Mouse (Mus musculus): ENCODE results near the gene Col23a1. TPM values are rescaled to one million over a fixed set of nuclear protein-coding genes. Genes with fewer than 3 reads are reported as not detected.
"Not testable (repeated sequence)": the region's sequence is repeated elsewhere in the genome, so short reads cannot be mapped to it uniquely, and the experiment has no call there.

The Col23a1 gene
- polyA plus RNA-seq, 1 experiment from 2014 or later, result 5.4 TPM

DNA sequence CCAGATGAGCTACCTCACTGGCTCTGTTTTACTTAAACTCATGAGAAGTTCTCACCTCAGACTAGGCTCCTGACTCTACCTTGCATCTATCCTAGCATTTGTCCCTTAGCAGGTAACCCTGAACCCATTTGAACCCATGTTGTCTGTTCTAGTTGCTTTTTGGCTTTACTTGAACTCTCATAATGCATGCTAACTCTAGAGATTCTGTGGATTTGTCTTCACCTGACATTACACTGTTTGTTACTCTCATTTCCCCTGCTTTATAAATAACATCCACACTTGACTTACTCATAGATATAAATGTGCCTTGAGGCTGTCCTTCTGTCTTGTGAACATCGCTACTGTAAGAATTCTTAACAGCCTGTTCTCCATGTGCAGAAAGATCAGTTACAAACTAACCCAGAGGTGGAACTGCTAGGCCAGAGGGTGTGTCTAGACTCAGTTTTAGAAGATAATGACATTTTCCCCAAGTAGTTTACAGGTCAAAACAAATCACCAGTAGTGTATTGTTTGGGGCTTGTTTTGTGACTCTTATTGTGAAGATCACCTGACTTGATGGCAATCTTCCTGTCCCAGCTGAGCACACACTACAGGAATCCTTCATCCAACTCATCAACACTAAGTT lies 305.9 kb downstream of the Col23a1 start:
- H3K27ac ChIP-seq (replicated peaks; ENCODE audit: low read depth, low read length), result no peak overlapping the region
- no peaks in the 10 kb centered on the region for H3K27me3 ChIP-seq (ENCODE audit: control insufficient read depth, insufficient read depth, low read length)
- no peaks in the 10 kb centered on the region for H3K9me3 ChIP-seq (ENCODE audit: control insufficient read depth, low read length)
- H3K4me1 ChIP-seq (ENCODE audit: control insufficient read depth, insufficient read depth, low read length), result no peaks in the 10 kb centered on the region
- no peak overlapping the region for H3K4me2 ChIP-seq (ENCODE audit: low read length)
- no peak overlapping the region for H3K9ac ChIP-seq (replicated peaks; ENCODE audit: low read length)
- DNase-seq, result no peak
- peaks cover 98% of the 10 kb centered on the region for H3K36me3 ChIP-seq (ENCODE audit: control insufficient read depth, insufficient read depth, low read length)
- 93% methylated on average over 1 of the region's 1 CpGs for WGBS
- H3K4me3 ChIP-seq (replicated peaks; ENCODE audit: low read depth, low read length), result no peak overlapping the region
- no peak for ATAC-seq (ENCODE audit: low FRiP score, low TSS enrichment)

DNA sequence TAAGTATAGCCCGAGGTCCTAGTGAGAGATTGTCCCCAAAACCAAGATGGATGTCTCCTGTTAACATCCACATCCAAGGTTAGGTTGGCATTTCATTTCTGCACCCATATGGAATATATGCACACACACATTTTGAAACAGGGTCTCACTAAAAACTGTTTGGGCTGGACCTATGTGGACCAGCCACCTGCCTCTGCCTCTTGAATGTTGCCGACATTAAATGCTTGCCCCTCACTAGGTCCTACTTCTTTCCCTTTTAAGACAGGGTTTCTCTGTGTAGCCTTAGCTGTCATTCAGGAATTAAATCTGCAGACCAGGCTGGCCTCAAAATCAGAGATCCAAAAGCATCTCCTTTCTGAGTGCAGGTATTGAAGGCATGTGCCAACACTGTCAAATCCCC lies 307.8 kb downstream of the Col23a1 start:
- ATAC-seq (ENCODE audit: low FRiP score, low TSS enrichment) (no peak), DNase-seq (no peak)
- no peak overlapping the region for H3K4me2 ChIP-seq (ENCODE audit: low read length)
- H3K36me3 ChIP-seq (ENCODE audit: control insufficient read depth, insufficient read depth, low read length), result peaks cover 97% of the 10 kb centered on the region
- H3K27ac ChIP-seq (replicated peaks; ENCODE audit: low read depth, low read length), result no peak overlapping the region
- no peaks in the 10 kb centered on the region for H3K27me3 ChIP-seq (ENCODE audit: control insufficient read depth, insufficient read depth, low read length)
- H3K9me3 ChIP-seq (ENCODE audit: control insufficient read depth, low read length), result no peaks in the 10 kb centered on the region
- no peaks in the 10 kb centered on the region for H3K4me1 ChIP-seq (ENCODE audit: control insufficient read depth, insufficient read depth, low read length)
- no peak overlapping the region for H3K4me3 ChIP-seq (replicated peaks; ENCODE audit: low read depth, low read length)
- WGBS, result 87% methylated on average over 2 of the region's 2 CpGs
- H3K9ac ChIP-seq (replicated peaks; ENCODE audit: low read length), result no peak overlapping the region

DNA sequence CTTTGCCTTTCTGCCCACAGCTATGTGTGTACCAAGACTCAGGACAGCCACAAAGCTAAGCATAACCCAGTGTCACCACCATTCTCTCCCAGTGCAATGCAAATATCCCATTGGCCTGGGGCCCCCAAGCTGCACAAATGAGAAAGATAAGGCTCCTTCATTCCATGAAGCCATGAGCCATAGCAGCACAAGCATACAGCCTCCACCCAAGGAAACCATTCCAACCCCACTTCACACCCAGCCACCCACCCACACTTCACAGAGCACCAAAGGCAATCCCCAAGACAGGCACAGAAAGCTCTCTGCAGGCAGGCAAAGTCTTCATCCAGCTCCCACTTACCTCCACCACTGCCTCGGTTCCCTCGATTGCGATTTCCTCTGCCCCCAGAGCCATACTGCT lies 312.5 kb downstream of the Col23a1 start:
- Histone ChIP-seq H3K27ac (replicated peaks; ENCODE audit: low read depth, low read length) (no peak overlapping the region), H3K27me3 (ENCODE audit: control insufficient read depth, insufficient read depth, low read length) (no peaks in the 10 kb centered on the region), H3K4me1 (ENCODE audit: control insufficient read depth, insufficient read depth, low read length) (peaks cover 15% of the 10 kb centered on the region), H3K9me3 (ENCODE audit: control insufficient read depth, low read length) (no peaks in the 10 kb centered on the region), H3K9ac (replicated peaks; ENCODE audit: low read length) (no peak overlapping the region), H3K4me3 (replicated peaks; ENCODE audit: low read depth, low read length) (no peak overlapping the region), H3K4me2 (ENCODE audit: low read length) (no peak overlapping the region), H3K36me3 (ENCODE audit: control insufficient read depth, insufficient read depth, low read length) (peaks cover 76% of the 10 kb centered on the region)
- WGBS, result 86% methylated on average over 3 of the region's 3 CpGs
- no peak for DNase-seq
- no peak for ATAC-seq (ENCODE audit: low FRiP score, low TSS enrichment)

DNA sequence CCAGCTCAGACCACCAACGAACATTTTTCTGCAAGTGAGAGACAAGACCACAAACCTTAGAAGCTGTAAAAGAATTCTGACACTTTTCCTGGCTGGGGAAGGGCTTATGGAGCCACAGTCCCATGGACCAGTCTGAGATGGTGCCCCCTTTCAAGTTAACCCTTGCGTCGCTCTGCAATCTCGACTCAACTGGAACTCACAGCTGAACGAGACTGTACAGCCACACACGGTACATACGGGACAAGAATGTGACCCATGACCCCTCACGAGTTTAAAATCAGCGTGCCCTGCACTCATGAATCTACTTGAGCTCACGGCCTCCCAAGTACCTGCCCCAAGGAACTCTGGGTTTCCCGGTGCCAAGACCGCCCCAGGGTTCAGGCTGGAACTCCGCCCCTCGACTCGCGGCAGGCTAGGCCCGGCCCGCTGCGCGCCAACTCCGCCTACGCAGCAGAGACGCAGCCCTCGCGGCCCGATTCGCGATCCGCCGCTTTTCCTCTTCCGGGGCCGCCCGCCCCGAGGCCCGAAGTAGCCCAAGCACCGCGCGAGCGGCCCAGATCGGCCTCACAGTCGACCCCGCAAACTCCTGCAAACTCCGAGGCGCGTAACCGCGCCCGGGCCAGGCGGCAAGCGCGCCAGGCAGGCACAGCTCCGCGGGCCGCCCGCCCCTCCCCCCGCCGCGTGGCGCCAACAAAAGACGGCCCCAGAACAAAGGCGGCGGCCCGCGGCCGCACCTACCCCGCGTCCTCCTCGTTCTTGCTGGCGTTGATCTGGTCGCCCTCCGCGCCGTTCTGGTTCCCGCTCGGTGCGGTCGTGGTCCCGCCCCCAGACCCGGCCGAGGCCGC lies 316.1 kb downstream of the Col23a1 start:
- Histone ChIP-seq H3K9ac (replicated peaks; ENCODE audit: low read length) (peak overlapping the region; percentile 99), H3K9me3 (ENCODE audit: control insufficient read depth, low read length) (no peaks in the 10 kb centered on the region), H3K27me3 (ENCODE audit: control insufficient read depth, insufficient read depth, low read length) (no peaks in the 10 kb centered on the region), H3K27ac (replicated peaks; ENCODE audit: low read depth, low read length) (peak overlapping the region; percentile 94), H3K36me3 (ENCODE audit: control insufficient read depth, insufficient read depth, low read length) (peaks cover 41% of the 10 kb centered on the region), H3K4me3 (replicated peaks; ENCODE audit: low read depth, low read length) (peak overlapping the region; percentile 96), H3K4me1 (ENCODE audit: control insufficient read depth, insufficient read depth, low read length) (peaks cover 20% of the 10 kb centered on the region), H3K4me2 (ENCODE audit: low read length) (peak overlapping the region; percentile 94)
- under 1% methylated on average over 80 of the region's 81 CpGs for WGBS
- ATAC-seq (ENCODE audit: low FRiP score, low TSS enrichment) (peak; percentile 67), DNase-seq (peak; percentile 86)

DNA sequence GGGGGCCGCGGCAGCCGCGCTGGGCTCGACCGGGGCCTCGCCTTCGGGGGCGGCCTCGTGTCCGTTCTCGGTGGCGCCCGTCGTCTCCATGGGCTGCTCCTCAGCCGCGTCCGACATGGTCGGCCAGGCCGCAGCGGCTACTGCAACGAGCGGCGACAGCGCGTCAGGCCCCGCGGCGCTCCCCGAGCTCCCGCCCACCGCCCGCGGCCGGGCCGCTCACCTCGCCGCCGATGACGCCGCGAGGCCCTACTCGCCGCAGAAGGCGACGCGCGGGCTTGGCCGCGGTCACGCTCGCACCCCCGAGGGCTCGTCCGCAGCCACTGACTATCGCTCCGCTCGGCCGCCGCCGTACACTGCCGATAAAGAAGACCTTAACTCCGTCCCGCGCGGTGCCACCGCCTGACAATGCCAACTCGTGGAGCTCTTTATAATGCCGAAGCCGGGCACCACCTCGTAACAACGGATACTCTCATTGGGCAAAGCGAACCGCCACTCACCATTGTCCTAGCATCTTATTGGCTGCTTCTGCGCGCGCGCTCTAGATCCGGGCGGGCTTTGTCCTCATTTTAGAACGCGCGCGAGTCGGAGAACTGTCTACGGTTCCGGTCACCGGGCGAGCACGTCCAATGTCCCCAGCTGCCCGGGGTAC lies 316.9 kb downstream of the Col23a1 start, which contains the start of gene Hnrnpab:
TSS of gene Hnrnpab (minus strand) at position 401 of the 649 bp plus-strand sequence.
- peaks cover 20% of the 10 kb centered on the region for H3K4me1 ChIP-seq (ENCODE audit: control insufficient read depth, insufficient read depth, low read length)
- peak within 1 kb of the TSS; percentile 94 for H3K27ac ChIP-seq (replicated peaks; ENCODE audit: low read depth, low read length)
- no peaks in the 10 kb centered on the region for H3K9me3 ChIP-seq (ENCODE audit: control insufficient read depth, low read length)
- peak within 1 kb of the TSS; percentile 94 for H3K4me2 ChIP-seq (ENCODE audit: low read length)
- WGBS, result under 1% methylated on average over 91 of the region's 91 CpGs
- peak within 1 kb of the TSS; percentile 99 for H3K9ac ChIP-seq (replicated peaks; ENCODE audit: low read length)
- DNase-seq (peak; percentile 99), ATAC-seq (ENCODE audit: low FRiP score, low TSS enrichment) (peak; percentile 94)
- no peaks in the 10 kb centered on the region for H3K27me3 ChIP-seq (ENCODE audit: control insufficient read depth, insufficient read depth, low read length)
- peak within 1 kb of the TSS; percentile 96 for H3K4me3 ChIP-seq (replicated peaks; ENCODE audit: low read depth, low read length)
- H3K36me3 ChIP-seq (ENCODE audit: control insufficient read depth, insufficient read depth, low read length), result peaks cover 34% of the 10 kb centered on the region

DNA sequence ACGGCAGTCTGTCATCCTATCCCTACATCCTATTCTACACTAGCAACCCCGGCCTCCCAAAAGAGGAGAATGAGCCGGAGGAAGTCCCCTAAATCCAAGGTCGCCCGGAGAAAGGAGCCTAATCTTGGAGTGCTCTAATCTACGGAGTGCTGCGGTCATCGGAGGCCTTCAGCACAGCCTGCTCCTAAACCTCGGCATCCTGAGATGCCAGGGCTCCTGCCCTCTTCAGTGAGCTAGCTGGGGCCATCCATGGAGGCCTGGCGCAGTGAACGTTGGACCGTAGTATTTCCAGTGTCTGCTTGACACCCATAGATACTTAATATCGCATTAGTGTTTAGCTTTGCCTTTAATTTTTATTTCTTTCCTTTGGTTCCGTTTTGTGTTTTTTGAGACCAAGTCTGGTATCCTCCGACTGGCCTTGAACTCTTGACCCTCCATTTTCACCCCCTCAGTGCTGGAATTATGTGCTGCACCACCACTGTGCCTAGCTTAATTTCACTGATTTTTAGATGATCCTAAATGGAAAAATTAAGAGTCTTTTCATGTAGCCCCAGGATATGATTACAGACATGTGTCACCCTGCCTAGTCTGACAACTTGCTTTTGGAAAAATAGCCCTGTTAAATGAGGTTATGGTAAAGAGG lies 317.5 kb downstream of the Col23a1 start:
- Histone ChIP-seq H3K27ac (replicated peaks; ENCODE audit: low read depth, low read length) (peak overlapping the region; percentile 94), H3K36me3 (ENCODE audit: control insufficient read depth, insufficient read depth, low read length) (peaks cover 27% of the 10 kb centered on the region), H3K27me3 (ENCODE audit: control insufficient read depth, insufficient read depth, low read length) (no peaks in the 10 kb centered on the region), H3K4me3 (replicated peaks; ENCODE audit: low read depth, low read length) (peak overlapping the region; percentile 96), H3K4me1 (ENCODE audit: control insufficient read depth, insufficient read depth, low read length) (peaks cover 20% of the 10 kb centered on the region), H3K9me3 (ENCODE audit: control insufficient read depth, low read length) (no peaks in the 10 kb centered on the region), H3K9ac (replicated peaks; ENCODE audit: low read length) (peak overlapping the region; percentile 99), H3K4me2 (ENCODE audit: low read length) (peak overlapping the region; percentile 71)
- 11% methylated on average over 15 of the region's 15 CpGs for WGBS
- DNase-seq, result no peak
- ATAC-seq (ENCODE audit: low FRiP score, low TSS enrichment), result peak; percentile 53; the same call in 1 of the 2 replicates

DNA sequence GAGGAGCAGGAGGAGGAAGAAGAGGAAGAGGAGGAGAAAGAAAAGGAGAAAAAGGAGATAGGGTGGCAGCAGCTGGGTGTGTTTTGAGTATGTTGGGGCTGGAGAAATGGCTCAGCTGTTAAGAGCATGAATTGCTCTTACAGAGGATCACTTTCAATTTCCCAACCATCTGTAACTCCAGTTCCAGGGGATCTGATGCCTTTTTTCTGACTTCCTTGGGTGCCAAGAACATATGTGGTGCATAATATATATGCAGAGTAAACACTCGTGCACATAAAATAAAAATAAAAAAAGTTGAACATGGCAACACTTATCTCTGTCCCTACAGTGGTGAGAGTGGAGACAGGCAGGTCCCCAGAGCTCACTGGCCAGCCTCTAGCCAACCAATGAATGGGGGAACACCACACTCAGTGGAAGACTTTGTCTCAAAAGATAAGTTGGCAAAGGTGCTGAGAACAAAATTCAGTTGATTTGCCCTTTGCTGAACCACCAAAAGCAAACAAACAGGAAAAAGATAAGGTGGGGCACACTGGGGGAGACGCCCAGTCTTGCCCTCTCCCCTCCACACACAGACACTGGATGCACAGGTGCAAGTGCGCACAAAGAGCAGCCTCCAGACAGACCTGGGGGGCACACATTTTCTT lies 319.7 kb downstream of the Col23a1 start:
- Histone ChIP-seq H3K9me3 (ENCODE audit: control insufficient read depth, low read length) (no peaks in the 10 kb centered on the region), H3K4me2 (ENCODE audit: low read length) (no peak overlapping the region), H3K4me1 (ENCODE audit: control insufficient read depth, insufficient read depth, low read length) (peaks cover 13% of the 10 kb centered on the region), H3K9ac (replicated peaks; ENCODE audit: low read length) (no peak overlapping the region), H3K36me3 (ENCODE audit: control insufficient read depth, insufficient read depth, low read length) (peaks cover 5% of the 10 kb centered on the region), H3K4me3 (replicated peaks; ENCODE audit: low read depth, low read length) (no peak overlapping the region), H3K27ac (replicated peaks; ENCODE audit: low read depth, low read length) (no peak overlapping the region), H3K27me3 (ENCODE audit: control insufficient read depth, insufficient read depth, low read length) (no peaks in the 10 kb centered on the region)
- ATAC-seq (ENCODE audit: low FRiP score, low TSS enrichment), result no peak
- 90% methylated on average over 3 of the region's 3 CpGs for WGBS
- no peak for DNase-seq

DNA sequence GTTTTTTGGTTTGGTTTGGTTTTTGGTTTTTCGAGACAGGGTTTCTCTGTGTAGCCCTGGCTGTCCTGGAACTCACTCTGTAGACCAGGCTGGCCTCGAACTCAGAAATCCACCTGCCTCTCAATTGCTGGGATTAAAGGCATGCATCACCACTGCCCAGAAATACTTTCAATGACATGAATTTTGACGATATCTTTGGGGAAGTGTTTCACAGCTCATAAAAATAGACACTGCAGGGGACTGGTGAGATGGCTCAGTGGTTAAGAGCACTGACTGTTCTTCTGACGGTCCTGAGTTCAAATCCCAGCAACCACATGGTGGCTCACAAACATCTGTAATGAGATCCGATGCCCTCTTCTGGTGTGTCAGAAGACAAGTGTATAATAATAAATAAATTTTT lies 320.2 kb downstream of the Col23a1 start:
- not testable (repeated sequence) for H3K27ac ChIP-seq (replicated peaks; ENCODE audit: low read depth, low read length); H3K9me3 ChIP-seq (ENCODE audit: control insufficient read depth, low read length); H3K4me3 ChIP-seq (replicated peaks; ENCODE audit: low read depth, low read length); H3K4me1 ChIP-seq (ENCODE audit: control insufficient read depth, insufficient read depth, low read length); H3K36me3 ChIP-seq (ENCODE audit: control insufficient read depth, insufficient read depth, low read length); H3K4me2 ChIP-seq (ENCODE audit: low read length); H3K27me3 ChIP-seq (ENCODE audit: control insufficient read depth, insufficient read depth, low read length); ATAC-seq (ENCODE audit: low FRiP score, low TSS enrichment); H3K9ac ChIP-seq (replicated peaks; ENCODE audit: low read length); DNase-seq
- WGBS, result 87% methylated on average over 5 of the region's 5 CpGs

Data from midbrain, embryonic 14.5 days (tissue).